Comparison of ENCODE assay signal across 8 mouse cellular contexts in genomic region chr11:59192059-59192386, GRCm38 (mm10). TPM values are rescaled to one million over a fixed set of nuclear protein-coding genes. Genes with fewer than 3 reads are reported as not detected.
DNase-seq lines count a peak whose midpoint lies in the region; ATAC-seq and TF ChIP-seq lines count a peak whose summit lies in the region.

Gene Guk1 (minus strand): TSS chr11:59192212.

- WGBS in intestine, postnatal 0 days, result 4% methylated on average over 16 of the region's 16 CpGs
- WGBS in midbrain, embryonic 11.5 days, result 6% methylated on average over 16 of the region's 16 CpGs

- no peaks in the 10 kb centered on the region for H3K9me3 ChIP-seq in intestine, postnatal 0 days (ENCODE audit: control insufficient read depth)
- no peaks in the 10 kb centered on the region for H3K9me3 ChIP-seq in midbrain, embryonic 11.5 days (ENCODE audit: control insufficient read depth, low read length)

- peak within 1 kb of the TSS; percentile 79 for H3K4me2 ChIP-seq in intestine, postnatal 0 days (replicated peaks; ENCODE audit: low read depth)
- peak within 1 kb of the TSS; percentile 74 for H3K4me2 ChIP-seq in midbrain, embryonic 11.5 days

- no peak for ATAC-seq in intestine, postnatal 0 days
- peak; percentile 6; the same call in 1 of the 2 replicates for ATAC-seq in midbrain, embryonic 11.5 days (ENCODE audit: low FRiP score)

- DNase-seq in left cerebral cortex, adult 18-20 months (ENCODE audit: low spot score in 2 of 2), result no peak
- no peak for DNase-seq in left cerebral cortex, adult 11 months (ENCODE audit: low spot score)
- no peak for DNase-seq in adrenal gland, postnatal 4 days (ENCODE audit: low spot score in 2 of 2)
- DNase-seq in gastrocnemius, postnatal 36 days, result no peak
- DNase-seq in midbrain, embryonic 11.5 days (ENCODE audit: low spot score, missing footprints), result no peak
- DNase-seq in frontal cortex, postnatal 14 days (ENCODE audit: low spot score in 2 of 2), result no peak
- no peak for DNase-seq in kidney, postnatal 4 days

- 0 out of 2 replicates have a peak, but pooled peaks cover 3% of the 10 kb centered on the region for H3K4me1 ChIP-seq in intestine, postnatal 0 days (replicated peaks; ENCODE audit: control insufficient read depth, insufficient read depth, low read length)
- peaks cover 5% of the 10 kb centered on the region for H3K4me1 ChIP-seq in midbrain, embryonic 11.5 days (ENCODE audit: control insufficient read depth, insufficient read depth, low read length)

- no peaks in the 10 kb centered on the region; the same call in 1 of the 2 replicates for H3K36me3 ChIP-seq in intestine, postnatal 0 days (ENCODE audit: control insufficient read depth, insufficient read depth)
- no peaks in the 10 kb centered on the region for H3K36me3 ChIP-seq in midbrain, embryonic 11.5 days (ENCODE audit: control insufficient read depth, insufficient read depth, low read length)

- intact Hi-C loops in gastrocnemius, postnatal 36 days (cut with DNase I), result no loop called here

- H3K27ac ChIP-seq in intestine, postnatal 0 days (ENCODE audit: low read depth, low read length), result peak within 1 kb of the TSS; percentile 73
- H3K27ac ChIP-seq in midbrain, embryonic 11.5 days (ENCODE audit: low read depth, low read length), result peak within 1 kb of the TSS; percentile 51

- H3K27me3 ChIP-seq in intestine, postnatal 0 days (replicated peaks; ENCODE audit: control insufficient read depth, insufficient read depth, low read length), result no peaks in the 10 kb centered on the region
- H3K27me3 ChIP-seq in midbrain, embryonic 11.5 days (ENCODE audit: control insufficient read depth, insufficient read depth, low read length), result no peaks in the 10 kb centered on the region

- H3K4me3 ChIP-seq in intestine, postnatal 0 days (ENCODE audit: low read depth, low read length), result peak within 1 kb of the TSS; percentile 58
- H3K4me3 ChIP-seq in midbrain, embryonic 11.5 days (ENCODE audit: low read depth, low read length), result peak within 1 kb of the TSS; percentile 63

- peak within 1 kb of the TSS; percentile 51 for H3K9ac ChIP-seq in intestine, postnatal 0 days (ENCODE audit: low read depth, low read length)
- peak within 1 kb of the TSS; percentile 77 for H3K9ac ChIP-seq in midbrain, embryonic 11.5 days (ENCODE audit: low read length)

- TF ChIP-seq CTCF in intestine, postnatal 0 days (IDR thresholded peaks at IDR 0.05; ENCODE audit: low read depth), result no peak

RNA-seq across cellular contexts. Expression of gene Guk1, which starts in this region (rescaled TPM):
- 100 to 1,000 TPM; 144 TPM for total RNA-seq in left cerebral cortex, adult 18-20 months (2021)
- 10 to 100 TPM; 58.9 to 62.8 TPM for total RNA-seq in adrenal gland, postnatal 4 days (2021)
- 10 to 100 TPM; 21.2 to 24.7 TPM for total RNA-seq in gastrocnemius, postnatal 36 days (2021)
- polyA plus RNA-seq in intestine, postnatal 0 days (2015; fragmentation: Nextera tagmentation; extraction: Ambion mirVana), result 110 and 119 TPM in 2 replicates
- 92.9 and 96.6 TPM in 2 replicates for polyA plus RNA-seq in midbrain, embryonic 11.5 days (2014; fragmentation: Nextera tagmentation; extraction: Ambion mirVana)
